Mouse (Mus musculus) lung, postnatal 10 days (tissue): ENCODE results near the gene Cd101.

Experiments used
- DNase-seq: peaks from one replicate; pipeline ENCODE4 v3.0.0; 2021

Cd101 gene

GRCm38 (mm10) chr3:101037984-101038545 lies 8.7 kb upstream of the Cd101 start:
- no peak for DNase-seq

GRCm38 (mm10) chr3:101036001-101036400 lies 6.6 kb upstream of the Cd101 start:
- DNase-seq = no peak

DNA sequence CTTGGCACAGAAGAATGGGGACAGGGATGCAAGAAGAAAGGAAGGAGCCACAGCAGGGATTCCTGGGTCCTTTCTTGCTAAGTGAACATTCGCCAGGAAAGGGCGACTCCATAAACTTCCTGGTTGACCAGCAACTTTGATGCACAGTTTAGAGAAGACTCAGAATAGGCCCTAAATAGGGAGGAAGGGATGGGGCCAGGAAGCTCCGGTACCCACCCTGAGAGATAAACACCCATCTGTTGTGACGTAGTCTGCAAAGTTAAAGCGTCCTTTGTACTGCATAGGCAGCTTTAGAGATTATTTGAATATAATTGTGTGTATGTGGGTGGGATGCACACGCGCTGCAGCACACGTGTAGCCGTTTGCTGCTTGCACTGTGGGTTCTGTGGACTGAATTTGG lies 5.2 kb upstream of the Cd101 start:
- no peak for DNase-seq

- DNase-seq = peak; percentile 57
Measured at GRCm38 (mm10) chr3:101033644-101034043, 4.3 kb upstream of the Cd101 start.

DNA sequence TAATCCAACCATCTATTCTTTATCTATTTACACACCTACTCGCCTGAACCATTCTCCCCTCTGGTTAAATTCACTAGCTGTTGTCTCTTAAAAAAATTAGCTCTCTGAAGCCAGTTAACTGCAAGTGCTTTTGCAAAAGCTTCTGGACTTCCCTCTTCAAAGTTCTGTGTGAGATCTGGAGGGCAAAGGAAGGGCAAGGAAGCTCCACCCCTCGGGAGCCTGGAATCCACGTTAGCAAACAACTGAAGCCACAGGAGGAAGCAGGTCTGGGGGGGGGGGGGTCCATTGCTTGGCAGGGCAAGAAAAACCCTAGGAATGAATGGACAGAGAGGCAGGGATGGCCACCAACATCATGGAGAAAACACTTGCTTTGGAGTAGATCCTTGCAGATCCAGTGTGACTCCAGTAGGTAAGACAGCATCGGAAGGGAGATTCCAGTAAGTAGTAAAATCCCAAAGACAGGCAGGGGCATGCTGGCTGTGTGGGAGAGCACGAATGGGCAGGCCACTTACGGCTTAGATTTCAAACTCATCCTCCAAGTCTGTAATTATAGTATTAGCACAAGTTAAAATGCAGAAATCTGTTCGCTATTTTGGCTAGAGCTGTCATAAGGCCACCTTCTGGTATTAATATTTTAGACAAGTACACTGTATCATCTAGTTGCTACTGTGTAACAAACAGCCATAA lies 2.2 kb upstream of the Cd101 start:
- peak; percentile 46 for DNase-seq

DNA sequence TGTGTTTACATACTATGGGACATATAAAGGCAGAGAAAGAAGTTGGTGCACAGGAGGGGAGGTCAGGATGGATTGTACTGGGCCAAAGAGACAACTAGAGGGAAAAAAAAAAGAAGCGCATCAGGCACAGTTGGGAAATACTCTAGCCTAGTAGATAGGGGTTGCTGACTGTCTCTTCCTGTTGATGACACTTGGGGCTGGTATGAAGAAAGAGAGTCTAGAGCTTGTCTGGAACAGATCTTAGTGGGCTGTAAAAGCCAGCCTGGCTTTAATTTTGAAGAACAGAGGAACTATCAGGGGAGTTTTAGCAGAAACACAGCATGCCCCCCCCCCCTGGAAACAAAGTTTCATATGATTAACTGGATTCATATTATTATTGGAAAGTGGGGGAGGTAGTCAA lies 1.3 kb upstream of the Cd101 start:
- no peak for DNase-seq

DNA sequence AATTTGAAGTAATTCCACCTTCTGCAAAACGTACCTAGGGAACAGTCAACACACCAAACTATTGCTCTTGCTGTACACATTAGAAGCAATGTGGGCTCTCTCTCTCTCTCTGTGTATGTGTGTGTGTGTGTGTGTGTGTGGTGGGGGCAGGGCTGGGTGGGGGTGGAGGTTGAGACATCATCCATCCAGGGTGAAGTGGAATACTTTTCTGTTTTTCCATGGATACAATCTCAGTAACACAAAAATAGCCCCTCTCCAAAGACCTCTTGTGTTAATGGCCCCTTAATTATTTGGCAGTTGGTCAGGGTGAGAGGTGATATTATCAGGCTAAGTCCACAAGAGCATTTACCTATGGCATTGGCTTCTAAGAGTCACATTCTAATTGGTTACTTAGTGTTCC lies 2.6 kb downstream of the Cd101 start:
- DNase-seq = peak; percentile 32

GRCm38 (mm10) chr3:101022967-101023366 lies 6.4 kb downstream of the Cd101 start:
- no peak for DNase-seq

DNA sequence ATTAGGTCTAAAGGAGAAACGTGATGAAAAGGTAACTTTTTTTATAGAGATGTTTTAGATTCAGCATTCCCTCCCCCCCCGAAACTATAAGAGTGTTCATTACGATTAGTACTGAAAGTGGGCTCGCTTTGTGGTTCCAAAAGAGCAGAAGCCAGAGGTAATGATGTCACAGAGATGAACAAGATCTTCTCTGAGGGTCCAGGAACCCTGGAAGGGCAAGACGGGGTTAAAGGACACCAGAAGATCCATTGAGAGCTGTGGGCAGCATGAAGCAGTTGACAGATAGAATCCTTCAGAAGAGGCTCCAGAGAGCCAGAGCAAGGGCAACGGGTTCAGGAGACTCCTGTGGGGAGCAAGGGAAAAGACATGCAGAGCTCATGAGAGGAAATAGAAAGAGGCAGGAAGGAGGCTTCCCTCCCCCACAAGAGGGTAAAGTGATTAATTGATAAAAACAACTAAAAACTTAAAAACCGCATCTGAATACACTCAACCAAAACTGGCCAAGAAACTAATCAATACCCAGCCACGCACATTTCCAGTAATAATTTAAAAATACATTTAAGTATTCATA lies 7.8 kb downstream of the Cd101 start:
- DNase-seq = no peak

GRCm38 (mm10) chr3:101021073-101021472 lies 8.3 kb downstream of the Cd101 start:
- DNase-seq = no peak

DNA sequence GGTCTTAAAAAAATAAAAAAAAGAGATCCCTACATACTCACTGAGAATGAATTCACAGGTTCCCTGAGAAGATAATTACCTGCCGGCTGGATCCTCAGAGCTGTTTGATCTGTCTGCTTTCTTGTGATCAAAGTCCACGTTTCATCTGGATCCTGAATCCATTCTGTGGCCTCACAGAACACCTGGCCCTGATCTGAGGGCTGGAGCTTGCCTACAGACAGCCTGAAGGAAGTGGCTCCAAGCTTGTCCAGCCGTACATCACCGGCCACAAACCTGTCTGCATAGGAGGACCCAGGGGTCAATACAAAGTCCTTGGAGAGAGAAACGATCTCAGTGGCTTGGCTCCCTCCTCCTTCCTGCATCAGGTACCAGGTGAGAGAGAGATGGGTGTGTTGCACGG lies 10.9 kb downstream of the Cd101 start:
- DNase-seq = no peak

GRCm38 (mm10) chr3:101016050-101016449 lies 13.3 kb downstream of the Cd101 start:
- no peak for DNase-seq

DNA sequence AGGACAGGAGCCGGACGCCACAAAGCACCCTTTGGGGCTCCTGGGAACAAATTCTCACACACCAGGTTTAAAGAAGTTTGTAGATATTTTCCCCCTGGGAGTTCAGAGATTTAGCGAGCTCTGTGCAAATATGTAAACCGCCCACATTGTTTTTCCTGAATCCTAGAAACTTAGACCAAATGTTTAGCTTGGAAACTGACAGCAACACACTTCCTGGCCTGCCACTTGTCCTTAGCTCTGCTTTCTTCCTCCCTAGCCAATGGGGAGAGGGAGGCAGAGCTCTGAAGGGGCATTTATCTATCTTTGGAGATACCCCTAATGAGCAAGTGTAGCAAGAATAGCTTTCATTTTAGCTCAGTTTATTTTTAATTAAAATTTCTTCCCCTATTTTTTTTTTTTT lies 14.1 kb downstream of the Cd101 start:
- no peak for DNase-seq

DNA sequence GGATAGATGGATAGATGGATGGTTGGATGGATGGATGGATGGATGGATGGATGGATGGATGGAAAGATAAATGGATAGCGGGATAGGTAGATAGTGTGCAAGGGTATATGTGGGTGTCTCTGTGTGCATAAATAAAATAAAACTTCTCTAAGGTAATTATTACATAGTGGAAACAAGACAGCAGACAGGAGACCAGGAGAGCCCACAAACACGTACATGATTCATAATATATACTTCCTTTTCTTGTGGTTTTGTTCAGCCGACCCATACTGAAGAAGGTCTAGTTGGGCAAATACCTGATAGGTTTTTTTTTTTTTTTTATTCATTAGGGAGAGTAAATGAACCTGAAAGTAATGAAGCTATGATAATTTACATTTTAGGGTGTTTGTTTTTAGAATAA lies 15.8 kb downstream of the Cd101 start:
- DNase-seq = no peak

- no peak for DNase-seq
Measured at GRCm38 (mm10) chr3:101013005-101013404, 16.4 kb downstream of the Cd101 start.

GRCm38 (mm10) chr3:101012597-101012996 lies 16.8 kb downstream of the Cd101 start:
- no peak for DNase-seq

DNA sequence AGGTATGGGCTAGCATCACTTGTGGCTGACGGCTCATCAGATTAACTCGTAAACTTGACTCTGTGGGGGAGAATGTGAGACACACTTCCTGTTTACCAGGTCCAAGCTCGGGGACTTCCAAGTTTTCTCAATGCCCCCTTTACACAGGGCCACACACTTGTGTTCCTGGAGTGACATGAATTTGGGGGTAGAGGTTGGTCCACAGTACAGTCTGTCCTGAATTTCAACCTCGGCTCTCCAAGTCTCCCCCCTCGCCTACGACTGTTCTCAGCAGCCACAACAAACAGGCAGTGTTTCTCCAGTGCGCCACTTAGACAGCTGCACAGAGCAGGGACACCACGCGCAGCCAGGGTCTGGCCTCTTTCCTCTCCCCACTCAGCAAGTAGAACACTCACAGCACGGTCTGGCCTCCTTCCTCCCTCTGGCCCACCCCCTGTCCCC lies 17.2 kb downstream of the Cd101 start:
- peak; percentile 60 for DNase-seq

DNA sequence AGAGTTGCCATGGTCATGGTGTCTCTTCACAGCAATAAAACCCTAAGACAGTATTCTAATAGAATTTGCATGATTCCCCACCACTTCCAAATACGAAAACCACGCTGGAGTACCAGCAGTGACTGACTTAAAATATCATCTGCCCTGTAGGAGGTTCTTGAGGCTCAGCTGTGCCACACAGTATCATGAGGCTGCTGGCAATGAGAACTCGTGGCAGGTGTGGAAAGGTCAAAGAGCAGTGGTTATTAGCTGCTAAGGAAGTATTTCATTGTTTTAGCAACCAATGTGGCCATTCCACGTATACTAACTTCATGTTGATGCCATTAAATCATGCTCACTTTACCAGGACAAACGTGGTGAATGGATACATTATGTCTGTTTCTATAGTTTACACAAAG lies 18.2 kb downstream of the Cd101 start:
- DNase-seq = no peak

DNA sequence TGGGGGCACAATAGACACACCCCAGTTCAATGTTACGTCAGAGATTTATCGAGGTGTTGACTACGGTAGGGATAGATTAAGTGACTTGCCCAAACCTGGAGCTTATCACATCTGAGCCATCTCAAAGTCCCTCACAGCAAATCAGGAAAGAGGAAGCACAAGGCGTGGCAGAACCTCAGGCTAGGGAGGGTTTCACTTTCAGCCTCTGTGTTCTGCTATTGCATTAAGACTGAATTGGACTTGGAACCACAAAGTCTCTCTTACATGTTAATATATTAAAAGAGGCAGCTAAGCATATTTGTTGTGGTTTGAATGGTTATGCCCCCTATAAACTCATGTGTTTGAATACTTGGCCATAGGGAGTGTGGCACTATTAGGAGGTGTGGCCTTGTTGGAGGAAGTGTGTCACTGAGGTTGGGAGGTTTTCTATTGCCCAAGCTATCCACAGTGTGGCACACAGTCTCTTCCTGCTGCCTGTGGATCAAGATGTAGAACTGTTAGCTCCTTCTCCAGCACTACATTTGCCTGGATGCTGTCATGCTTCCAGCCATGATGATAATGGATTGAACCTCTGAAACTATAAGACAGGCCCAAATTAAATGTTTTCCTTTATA lies 18.7 kb downstream of the Cd101 start:
- DNase-seq = no peak

DNA sequence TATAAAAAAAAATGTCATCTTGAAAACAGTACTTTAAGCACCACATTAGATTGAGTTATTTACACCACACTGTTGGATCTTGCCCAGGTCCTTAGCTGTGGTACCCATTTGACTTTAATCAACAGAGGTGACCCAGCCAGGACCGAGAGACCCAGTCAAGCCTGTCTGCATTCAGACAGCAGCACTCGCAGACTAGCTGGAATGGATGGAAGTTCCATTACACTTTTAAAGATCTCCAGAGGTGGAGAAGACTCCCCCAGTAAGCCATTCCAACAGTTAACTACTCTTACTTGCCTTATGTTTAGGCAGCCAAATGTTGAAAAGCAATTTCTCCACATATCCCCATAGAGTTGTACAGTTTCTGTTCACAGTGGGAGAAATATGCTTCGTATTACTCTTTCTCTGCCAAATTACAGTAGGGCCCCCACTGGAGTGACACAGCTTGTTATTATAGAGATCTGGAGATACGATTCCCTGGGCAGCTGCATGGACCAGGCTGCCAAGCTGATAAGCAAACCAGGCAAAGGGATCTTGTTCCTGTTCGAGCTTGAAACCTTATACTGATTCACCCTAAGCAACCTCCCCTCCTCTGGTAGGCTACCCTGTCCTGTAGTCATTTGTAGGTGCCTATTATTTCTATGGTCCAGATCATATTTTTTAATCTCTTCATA lies 22.1 kb downstream of the Cd101 start:
- DNase-seq = no peak

DNA sequence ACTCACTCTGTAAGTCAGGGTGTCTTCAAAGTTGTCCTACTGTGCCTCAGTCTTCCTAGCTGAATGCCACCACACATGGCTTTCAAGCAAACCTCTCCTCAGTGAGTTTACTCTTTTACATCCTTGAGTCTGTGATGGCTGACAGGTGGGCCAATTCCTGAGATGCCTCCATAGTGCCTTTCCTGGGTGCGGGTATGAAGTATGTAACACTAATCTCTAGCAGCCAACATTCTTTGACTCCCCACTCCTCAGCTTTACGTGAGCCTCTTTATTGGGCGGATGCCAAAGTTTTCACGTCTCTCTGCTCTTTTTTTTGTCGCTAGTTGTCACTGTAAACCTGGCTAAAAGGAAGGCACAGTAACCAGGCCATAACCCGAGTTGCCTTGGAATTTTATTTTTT lies 24.0 kb downstream of the Cd101 start:
- no peak for DNase-seq

- DNase-seq = no peak
Measured at GRCm38 (mm10) chr3:101003575-101004356, 25.6 kb downstream of the Cd101 start.

- DNase-seq = no peak
Measured at GRCm38 (mm10) chr3:100999732-101000131, 29.6 kb downstream of the Cd101 start.
